Mouse (Mus musculus) forebrain, embryonic 15.5 days (tissue): ENCODE measurements at regions not wholly inside any gene's neighbourhood (a gene's known extent, or its start where the extent isn't known, plus 50 kb on each side); places are given as distances from the start of the nearest gene placed in this dataset.

Experiments used
- ATAC-seq: fragments of 200-750 bp; cut with Nextera tagmentation; replicated peaks from 2 replicates; pipeline ENCODE4 v1.8.0; 2017; ENCODE audit warnings: mild to moderate bottlenecking, moderate TSS enrichment, moderate library complexity
- H3K27ac ChIP-seq: fragments of 300-500 bp; sonication (generic); replicated peaks from 2 replicates; pipeline ENCODE4 v1.5.1; 2015; ENCODE audit warnings: mild to moderate bottlenecking, inconsistent platforms
- H3K27me3 ChIP-seq: fragments of 300-500 bp; sonication (generic); 2 replicates; pipeline ENCODE4 v1.6.1; 2015; ENCODE audit warnings: inconsistent platforms
- H3K36me3 ChIP-seq: fragments of 300-500 bp; sonication (generic); 2 replicates; pipeline ENCODE4 v1.6.1; 2015; ENCODE audit warnings: mild to moderate bottlenecking, inconsistent platforms
- H3K4me1 ChIP-seq: fragments of 300-500 bp; sonication (generic); 2 replicates; pipeline ENCODE4 v1.6.1; 2015; ENCODE audit warnings: inconsistent platforms
- H3K4me2 ChIP-seq: fragments of 300-500 bp; sonication (generic); replicated peaks from 2 replicates; pipeline ENCODE4 v1.6.1; 2015; ENCODE audit warnings: mild to moderate bottlenecking, inconsistent platforms
- H3K4me3 ChIP-seq: fragments of 300-500 bp; sonication (generic); 2 replicates; pipeline ENCODE4 v1.5.1; 2015; ENCODE audit warnings: mild to moderate bottlenecking, inconsistent platforms
- H3K9ac ChIP-seq: fragments of 300-500 bp; sonication (generic); replicated peaks from 2 replicates; pipeline ENCODE4 v1.6.1; 2015; ENCODE audit warnings: mild to moderate bottlenecking, inconsistent platforms
- H3K9me3 ChIP-seq: fragments of 300-500 bp; sonication (generic); 2 replicates; pipeline ENCODE4 v1.6.1; 2016; ENCODE audit warnings: inconsistent platforms
- WGBS: fragments of 180-500 bp; shearing (Covaris S2); methylation state at CpG from one replicate; pipeline ENCODE4 v1.1.7; 2015; ENCODE audit warnings: mixed read lengths; 5-methylcytosine and 5-hydroxymethylcytosine counted together

DNA sequence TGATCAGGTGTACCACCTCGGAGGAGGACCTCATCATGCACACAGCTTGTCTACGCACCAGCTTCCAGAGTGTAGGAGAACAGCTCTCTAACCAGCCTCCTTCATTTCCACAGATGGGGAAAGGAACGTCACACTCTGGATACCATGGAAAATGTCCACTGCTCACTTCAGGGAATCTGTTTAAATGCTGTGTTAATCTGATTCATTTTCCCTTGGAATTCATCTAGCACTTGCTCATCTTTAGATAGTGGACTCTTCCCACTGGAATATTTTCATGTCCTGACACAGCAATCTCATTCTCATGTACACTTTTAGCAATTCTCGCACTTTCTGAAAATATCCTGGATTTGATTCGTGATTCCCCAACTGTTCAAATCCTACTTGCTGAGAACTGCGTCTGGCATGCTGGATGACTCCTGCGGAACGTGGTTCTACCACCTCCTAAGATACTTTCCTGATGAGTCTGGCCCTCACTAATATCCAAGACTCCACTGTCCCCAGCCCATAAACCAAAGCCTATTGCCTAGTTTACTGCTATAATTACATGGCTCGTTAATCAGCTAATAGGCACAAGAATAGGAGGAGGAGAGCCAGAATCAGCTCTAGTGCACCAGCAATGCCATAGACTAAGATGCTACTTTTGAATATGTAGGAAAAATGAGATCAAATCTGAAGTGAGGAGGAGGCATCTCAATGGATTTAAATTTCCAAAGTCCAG, 56.0 kb upstream of the Bdnf start:
- Histone ChIP-seq H3K36me3 (no peaks in the 10 kb centered on the region), H3K4me3 (no peak overlapping the region), H3K9ac (no peak overlapping the region), H3K27me3 (no peaks in the 10 kb centered on the region), H3K4me2 (no peak overlapping the region), H3K9me3 (no peaks in the 10 kb centered on the region), H3K27ac (no peak overlapping the region), H3K4me1 (no peaks in the 10 kb centered on the region)
- 79% methylated on average over 9 of the region's 9 CpGs for WGBS
- ATAC-seq: no peak

DNA sequence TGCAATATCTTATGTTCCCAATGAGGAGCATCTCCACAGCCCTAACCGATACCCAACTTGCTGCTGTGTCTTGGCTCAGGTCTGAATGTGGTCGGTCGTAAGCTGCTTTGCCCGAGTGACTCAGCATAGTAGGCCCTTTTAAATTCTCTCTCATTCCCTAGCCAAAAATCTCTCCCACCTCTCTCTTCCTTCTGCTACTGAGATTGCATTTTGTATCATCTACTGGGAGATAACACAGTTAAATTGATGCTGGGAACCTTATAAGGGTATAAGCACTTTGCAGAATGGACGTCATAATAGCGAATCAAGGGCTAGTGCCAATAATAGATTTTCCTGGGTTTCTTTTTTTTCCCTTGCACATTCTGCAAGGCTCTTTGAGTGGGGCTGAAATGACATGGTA, 54.8 kb upstream of the Bdnf start:
- ATAC-seq: no peak
- 93% methylated on average over 6 of the region's 6 CpGs for WGBS
- no peak overlapping the region for H3K4me3 ChIP-seq
- no peak overlapping the region for H3K27ac ChIP-seq
- H3K9ac ChIP-seq: no peak overlapping the region
- no peaks in the 10 kb centered on the region for H3K27me3 ChIP-seq
- H3K4me1 ChIP-seq: no peaks in the 10 kb centered on the region
- no peaks in the 10 kb centered on the region for H3K36me3 ChIP-seq
- H3K4me2 ChIP-seq: no peak overlapping the region
- no peaks in the 10 kb centered on the region for H3K9me3 ChIP-seq

DNA sequence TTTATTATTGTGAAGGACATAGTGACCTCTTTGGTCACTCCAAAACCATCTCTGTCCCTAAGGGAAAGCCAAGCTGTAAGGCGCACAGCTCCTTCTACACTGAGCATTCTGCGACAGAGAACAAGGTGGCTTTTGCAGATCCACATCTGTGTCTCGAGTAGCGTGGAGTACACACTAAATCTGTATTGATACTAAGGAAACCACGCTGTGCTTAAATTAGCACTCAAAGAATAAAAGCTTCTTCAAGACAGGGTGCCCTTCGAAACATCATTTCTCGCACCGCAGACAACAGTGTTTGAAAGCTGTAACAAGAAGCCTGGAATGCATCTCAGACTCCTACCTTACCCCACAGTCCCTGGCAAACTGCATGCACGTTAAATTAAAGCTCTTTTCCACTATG, 52.9 kb upstream of the Bdnf start:
- H3K4me3 ChIP-seq: no peak overlapping the region
- no peaks in the 10 kb centered on the region for H3K27me3 ChIP-seq
- no peak overlapping the region for H3K9ac ChIP-seq
- 30% methylated on average over 9 of the region's 9 CpGs for WGBS
- no peak overlapping the region for H3K4me2 ChIP-seq
- H3K4me1 ChIP-seq: no peaks in the 10 kb centered on the region
- ATAC-seq: 0 out of 2 replicates have a peak, but pooled peaks have one; percentile 48
- H3K9me3 ChIP-seq: no peaks in the 10 kb centered on the region
- no peak overlapping the region for H3K27ac ChIP-seq
- H3K36me3 ChIP-seq: no peaks in the 10 kb centered on the region
